Mouse (Mus musculus) cortical plate, adult 2 months (tissue): Measurements from ENCODE around the gene Traf5. TPM values are rescaled to one million over a fixed set of nuclear protein-coding genes. Genes with fewer than 3 reads are reported as not detected.

Experiments
- H3K27ac ChIP-seq: fragments of 200-500 bp; 2 replicates; pipeline ENCODE4 v1.5.1; 2012; ENCODE audit warnings: low read length, control low read depth, inconsistent platforms; ENCODE audit not compliant: insufficient read depth
- H3K4me1 ChIP-seq: fragments of 200-500 bp; 2 replicates; pipeline ENCODE4 v1.6.1; 2011; ENCODE audit warnings: low read length; ENCODE audit not compliant: control insufficient read depth, insufficient read depth
- H3K4me3 ChIP-seq: fragments of 200-500 bp; 2 replicates; pipeline ENCODE4 v1.5.1; 2011; ENCODE audit warnings: mild to moderate bottlenecking, low read length, control low read depth; ENCODE audit not compliant: insufficient read depth
- CTCF ChIP-seq: fragments of 200-500 bp; IDR thresholded peaks from 2 replicates; pipeline ENCODE4 v1.5.1; 2011; ENCODE audit warnings: mild to moderate bottlenecking, control low read depth, low read length; ENCODE audit not compliant: insufficient read depth; ENCODE audit errors: extremely low read depth
- POLR2A ChIP-seq: fragments of 200-500 bp; IDR thresholded peaks from 2 replicates; pipeline ENCODE4 v1.6.1; 2011; ENCODE audit warnings: mild to moderate bottlenecking, low read length, control low read depth; ENCODE audit not compliant: insufficient read depth; ENCODE audit errors: extremely low read depth
- polyA plus RNA-seq: library from polyadenylated mRNA; depleted of rRNA; stranded (reverse); fragments of >200 nt; gene quantifications from 2 replicates; pipeline ENCODE4 v1.2.3, GENCODE M21; 2012

Traf5 gene
- polyA plus RNA-seq, 1 experiment = 9.5 TPM

DNA sequence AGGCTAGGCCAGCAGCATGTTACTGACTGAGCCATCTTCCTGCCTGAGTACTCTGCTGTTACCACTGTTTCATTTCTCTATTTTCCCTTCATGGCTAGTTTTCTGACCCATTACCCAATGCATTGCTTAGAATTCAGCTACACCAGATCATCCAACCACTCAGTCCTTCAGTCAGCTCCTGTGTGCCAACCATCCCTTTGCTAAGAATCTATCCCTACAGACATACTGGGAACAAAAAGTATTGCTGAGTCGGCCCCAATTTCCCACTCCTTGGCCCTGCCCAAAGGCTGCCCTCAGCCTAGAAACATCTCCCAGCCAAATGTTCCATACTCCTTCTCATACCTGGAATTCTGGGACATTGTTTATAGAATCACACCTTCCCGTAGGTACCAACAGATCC is 11.2 kb downstream of the Traf5 start:
- TF ChIP-seq CTCF = no peak
- no peak for TF ChIP-seq POLR2A

GRCm38 (mm10) chr1:192079121-192079520 is 13.2 kb downstream of the Traf5 start:
- no peak overlapping the region for H3K4me3 ChIP-seq
- peaks cover 1% of the 10 kb centered on the region; the same call in 1 of the 2 replicates for H3K4me1 ChIP-seq
- peak overlapping the region; percentile 3; the same call in 1 of the 2 replicates for H3K27ac ChIP-seq
- TF ChIP-seq POLR2A (no peak), CTCF (no peak)

More for the DNA sequence above, 11.2 kb downstream of the Traf5 start:
- H3K27ac ChIP-seq = no peak overlapping the region
- peaks cover 1% of the 10 kb centered on the region; the same call in 1 of the 2 replicates for H3K4me1 ChIP-seq
- no peak overlapping the region for H3K4me3 ChIP-seq

DNA sequence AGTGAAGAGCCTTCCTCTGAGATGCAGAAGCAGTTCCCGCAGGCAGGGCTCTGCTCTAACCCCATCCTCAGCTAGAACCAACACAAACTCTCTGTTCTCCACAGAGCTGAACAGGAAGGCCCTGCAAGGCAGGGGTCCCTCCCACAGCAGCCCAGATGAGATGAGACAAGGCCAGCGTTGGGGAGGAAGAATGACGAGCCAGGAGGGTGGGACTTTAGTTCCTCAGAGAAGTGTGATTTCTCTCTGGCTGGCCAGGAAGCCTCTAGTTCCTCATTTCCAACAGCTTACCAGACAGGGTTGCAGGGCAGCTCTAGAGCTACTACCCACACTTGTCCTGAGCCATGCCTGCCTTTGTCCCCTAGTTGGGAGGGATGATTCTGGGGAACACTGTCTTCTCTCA is 14.0 kb downstream of the Traf5 start:
- peak overlapping the region; percentile 3; the same call in 1 of the 2 replicates for H3K27ac ChIP-seq
- TF ChIP-seq CTCF (no peak), POLR2A (no peak)

GRCm38 (mm10) chr1:192076796-192077535 is 15.4 kb downstream of the Traf5 start:
- TF ChIP-seq CTCF (no peak), POLR2A (no peak)
- Histone ChIP-seq H3K27ac (no peak overlapping the region), H3K4me3 (no peak overlapping the region)

More for the DNA sequence above, 14.0 kb downstream of the Traf5 start:
- H3K4me3 ChIP-seq = no peak overlapping the region
- H3K4me1 ChIP-seq = peaks cover 1% of the 10 kb centered on the region; the same call in 1 of the 2 replicates

GRCm38 (mm10) chr1:192076101-192076500 is 16.3 kb downstream of the Traf5 start:
- Histone ChIP-seq H3K4me3 (no peak overlapping the region), H3K27ac (no peak overlapping the region), H3K4me1 (peaks cover 1% of the 10 kb centered on the region; the same call in 1 of the 2 replicates)
- TF ChIP-seq CTCF (no peak), POLR2A (no peak)

More at GRCm38 (mm10) chr1:192076796-192077535, 15.4 kb downstream of the Traf5 start:
- peaks cover 1% of the 10 kb centered on the region; the same call in 1 of the 2 replicates for H3K4me1 ChIP-seq

DNA sequence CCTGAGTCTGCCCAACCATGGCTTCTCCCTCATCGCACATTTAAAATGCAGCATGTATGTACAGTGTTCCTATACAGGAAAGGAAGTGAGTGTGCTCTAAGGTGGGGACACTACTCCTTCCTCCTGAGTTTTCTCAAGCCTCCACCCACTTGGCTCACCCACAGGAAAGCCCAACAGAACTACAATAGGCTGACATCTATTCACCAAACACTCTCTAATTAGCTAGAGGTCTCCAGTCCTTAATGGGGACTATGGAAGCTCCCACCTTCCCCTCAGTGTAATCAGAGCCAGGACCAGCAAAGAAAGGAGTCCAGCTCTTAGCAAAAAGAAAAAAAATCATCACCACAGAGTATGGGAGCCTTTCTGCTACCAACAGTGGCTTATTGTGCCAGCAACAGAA is 17.5 kb downstream of the Traf5 start:
- no peak for TF ChIP-seq POLR2A
- no peak for TF ChIP-seq CTCF
- Histone ChIP-seq H3K4me1 (peaks cover 1% of the 10 kb centered on the region; the same call in 1 of the 2 replicates), H3K27ac (no peak overlapping the region), H3K4me3 (no peak overlapping the region)

DNA sequence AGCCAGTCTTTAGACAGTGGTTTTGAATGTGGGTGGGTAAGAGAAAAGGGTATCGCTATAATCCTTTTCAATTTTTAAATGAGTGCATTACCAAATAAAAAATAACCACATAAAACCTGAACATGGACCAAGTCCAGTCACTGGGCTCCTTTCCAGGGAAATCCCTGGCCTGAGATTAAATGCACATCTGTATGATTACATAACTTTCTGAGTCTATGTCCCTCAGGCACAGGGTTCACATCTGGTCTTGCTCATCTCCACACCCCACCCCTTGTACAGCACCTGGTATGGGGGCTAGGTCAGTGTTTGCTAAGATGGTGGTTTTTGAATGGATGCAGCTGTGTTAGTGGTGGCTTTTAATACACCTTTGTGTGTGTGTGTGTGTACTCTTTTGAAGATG is 19.9 kb downstream of the Traf5 start:
- no peak overlapping the region for H3K27ac ChIP-seq
- H3K4me3 ChIP-seq = no peak overlapping the region
- TF ChIP-seq POLR2A (no peak), CTCF (no peak)
- H3K4me1 ChIP-seq = peaks cover 1% of the 10 kb centered on the region; the same call in 1 of the 2 replicates

DNA sequence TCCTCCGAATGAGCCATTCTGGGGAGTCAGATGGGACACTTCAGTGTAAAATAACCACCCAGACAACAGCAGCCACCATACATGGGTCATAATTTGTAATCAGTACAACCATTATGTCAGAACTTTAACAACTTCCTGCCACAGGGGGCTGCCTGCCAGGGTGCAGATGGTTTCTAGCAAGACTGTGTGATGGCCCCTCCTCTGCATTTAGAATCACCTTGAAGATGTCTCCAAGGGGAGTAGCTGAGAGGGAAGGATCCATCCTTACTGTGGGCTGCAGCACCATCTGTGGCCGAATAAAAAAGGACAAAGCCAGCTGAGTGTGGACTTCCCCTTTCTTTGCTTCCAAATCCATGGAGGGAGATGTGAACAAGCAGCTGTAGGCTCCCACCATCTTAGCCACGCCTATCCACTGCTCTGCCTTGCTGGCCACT is 21.7 kb downstream of the Traf5 start:
- TF ChIP-seq POLR2A (no peak), CTCF (peak; percentile 19; the same call in 1 of the 2 replicates)
- Histone ChIP-seq H3K27ac (no peak overlapping the region), H3K4me3 (no peak overlapping the region), H3K4me1 (no peaks in the 10 kb centered on the region)

DNA sequence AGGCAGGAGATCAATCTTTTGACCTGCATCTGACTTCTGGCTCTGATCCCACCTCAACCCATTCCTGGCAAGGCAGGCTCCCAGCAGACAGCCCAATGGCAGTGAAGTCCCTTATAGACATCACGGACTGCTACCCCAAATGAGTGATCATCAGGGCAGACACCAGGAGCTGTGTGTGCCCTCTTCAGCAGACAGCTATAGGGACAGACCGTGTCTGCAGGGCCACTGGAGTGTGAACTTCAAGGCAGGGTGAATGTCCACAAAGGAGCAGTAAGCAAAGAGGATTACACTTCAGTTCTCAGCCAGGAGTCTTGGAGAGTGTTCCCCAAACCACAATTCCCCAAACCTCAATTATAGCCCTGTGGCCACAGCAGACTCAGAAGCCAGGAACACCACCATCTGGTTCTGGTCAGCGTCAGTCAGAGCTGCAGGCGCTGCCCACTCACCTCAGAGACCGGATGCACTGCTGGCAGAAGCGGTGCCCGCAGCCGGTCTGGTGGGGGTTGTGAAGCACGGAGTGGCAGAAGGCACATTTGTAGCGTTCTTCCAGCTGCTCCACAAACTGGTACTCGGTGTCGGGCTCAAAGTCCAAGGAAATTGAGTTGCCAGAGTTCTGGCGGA is 22.3 kb downstream of the Traf5 start:
- Histone ChIP-seq H3K4me1 (no peaks in the 10 kb centered on the region), H3K27ac (no peak overlapping the region), H3K4me3 (no peak overlapping the region)
- TF ChIP-seq CTCF (no peak), POLR2A (no peak)
